Mouse (Mus musculus): ENCODE results near the gene Sppl2a.
"Not testable (repeated sequence)": the region's sequence is repeated elsewhere in the genome, so short reads cannot be mapped to it uniquely, and the experiment has no call there.

Gene Sppl2a

DNA sequence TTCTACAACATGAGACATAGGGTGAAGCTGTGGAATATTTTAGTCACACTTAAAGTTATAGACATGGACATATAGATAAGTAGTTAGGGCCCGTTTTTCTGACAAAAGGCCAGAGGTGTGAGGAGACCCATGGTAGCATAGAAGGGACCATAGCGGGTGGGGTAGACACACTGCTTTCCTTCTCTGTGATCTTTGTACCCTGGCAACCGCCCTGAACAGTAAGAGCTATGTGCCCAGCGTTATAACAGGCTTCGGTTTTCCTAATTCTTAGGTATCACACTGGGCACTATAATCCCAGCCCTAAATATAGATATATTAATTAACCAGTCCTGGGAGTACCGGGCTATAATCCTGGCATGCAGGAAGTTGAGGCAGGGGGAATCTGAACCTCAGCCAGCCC, 36.1 kb downstream of the Sppl2a start:
- in situ Hi-C loops (cut with MboI, MseI): no loop called here

- in situ Hi-C loops (cut with MboI, MseI): no loop called here
Measured at GRCm38 (mm10) chr2:126894245-126894644, 38.8 kb downstream of the Sppl2a start.

DNA sequence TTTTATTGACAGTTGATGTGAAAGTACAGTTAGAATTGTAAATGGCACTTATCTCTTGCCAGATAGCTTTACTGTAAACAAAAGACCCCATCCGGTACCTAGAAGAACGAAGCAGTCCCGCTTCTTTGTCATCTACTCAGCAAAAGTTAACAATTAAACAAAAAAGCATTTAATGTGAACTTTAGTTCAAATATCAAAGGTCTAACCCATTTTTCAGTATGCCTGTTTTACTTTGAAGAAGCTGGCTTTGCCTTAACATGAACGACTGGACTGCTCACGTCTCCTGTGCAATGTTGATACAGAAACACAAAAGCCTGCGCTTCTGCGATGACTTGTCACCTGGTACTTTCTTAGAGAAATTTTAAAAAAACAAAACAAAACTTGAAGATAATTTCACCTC, 40.7 kb downstream of the Sppl2a start:
- in situ Hi-C loops (cut with MboI, MseI): no loop called here

GRCm38 (mm10) chr2:126891743-126892142, 41.3 kb downstream of the Sppl2a start:
- in situ Hi-C loops (cut with MboI, MseI): no loop called here

DNA sequence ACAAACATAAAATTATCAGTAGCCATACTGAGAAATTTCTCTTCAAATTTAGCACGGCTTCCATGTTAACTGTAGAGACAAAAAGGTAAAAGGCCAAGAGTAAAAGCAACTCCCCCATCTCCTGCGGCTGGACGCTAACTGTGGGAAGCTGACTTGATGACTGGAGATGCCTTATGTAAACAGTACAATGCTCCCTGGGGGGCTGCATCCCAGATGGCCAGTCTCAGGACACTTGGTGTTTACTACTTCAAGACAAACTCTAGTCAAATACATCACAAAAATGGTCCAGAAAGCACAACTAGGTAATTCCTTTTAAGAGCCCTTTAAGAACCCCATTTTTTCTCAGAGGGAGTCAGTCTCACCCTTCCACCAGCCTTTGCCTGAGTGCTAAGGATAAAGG, 45.9 kb downstream of the Sppl2a start:
- in situ Hi-C loops (cut with MboI, MseI): no loop called here

DNA sequence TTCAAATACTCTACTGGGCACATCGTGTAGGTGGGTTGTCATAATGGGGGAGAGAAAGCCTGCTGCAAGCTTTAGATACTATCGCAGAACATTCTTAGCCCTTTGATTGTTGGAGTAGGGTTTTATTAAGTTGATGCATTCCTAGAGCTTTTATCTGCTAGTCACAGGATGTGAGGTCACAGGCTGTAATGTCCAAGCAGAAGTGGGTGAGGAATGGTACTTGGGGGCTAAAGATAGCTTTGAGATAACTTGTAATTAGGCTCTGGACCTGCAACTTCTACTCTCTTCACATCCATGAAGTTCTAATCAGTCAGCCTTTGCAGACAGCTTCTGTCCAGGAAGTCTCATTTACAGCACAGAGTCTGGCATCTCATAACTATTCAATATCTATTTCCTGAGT, 47.2 kb downstream of the Sppl2a start:
- in situ Hi-C loops (cut with MboI, MseI): no loop called here

- in situ Hi-C loops (cut with MboI, MseI): not testable (repeated sequence)
Measured at GRCm38 (mm10) chr2:126882711-126883110, 50.3 kb downstream of the Sppl2a start.

DNA sequence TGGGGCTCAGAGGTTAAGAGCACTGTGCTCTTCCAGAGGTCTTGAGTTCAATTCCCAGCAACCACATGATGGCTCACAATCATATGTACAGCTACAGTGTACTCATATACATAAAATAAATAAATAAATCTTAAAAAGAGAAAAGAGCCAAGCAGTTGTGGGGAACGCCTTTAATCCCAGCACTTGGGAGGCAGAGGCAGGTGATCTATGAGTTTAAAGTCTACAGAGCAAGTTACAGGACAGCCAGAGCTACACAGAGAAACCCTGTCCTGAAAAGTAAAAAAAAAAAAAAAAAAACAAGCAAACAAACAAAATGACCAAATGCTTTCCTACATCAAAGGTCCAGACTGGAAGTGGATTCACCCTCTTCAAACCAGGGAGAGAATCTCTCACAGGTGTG, 55.0 kb downstream of the Sppl2a start:
- in situ Hi-C loops (cut with MboI, MseI): no loop called here

DNA sequence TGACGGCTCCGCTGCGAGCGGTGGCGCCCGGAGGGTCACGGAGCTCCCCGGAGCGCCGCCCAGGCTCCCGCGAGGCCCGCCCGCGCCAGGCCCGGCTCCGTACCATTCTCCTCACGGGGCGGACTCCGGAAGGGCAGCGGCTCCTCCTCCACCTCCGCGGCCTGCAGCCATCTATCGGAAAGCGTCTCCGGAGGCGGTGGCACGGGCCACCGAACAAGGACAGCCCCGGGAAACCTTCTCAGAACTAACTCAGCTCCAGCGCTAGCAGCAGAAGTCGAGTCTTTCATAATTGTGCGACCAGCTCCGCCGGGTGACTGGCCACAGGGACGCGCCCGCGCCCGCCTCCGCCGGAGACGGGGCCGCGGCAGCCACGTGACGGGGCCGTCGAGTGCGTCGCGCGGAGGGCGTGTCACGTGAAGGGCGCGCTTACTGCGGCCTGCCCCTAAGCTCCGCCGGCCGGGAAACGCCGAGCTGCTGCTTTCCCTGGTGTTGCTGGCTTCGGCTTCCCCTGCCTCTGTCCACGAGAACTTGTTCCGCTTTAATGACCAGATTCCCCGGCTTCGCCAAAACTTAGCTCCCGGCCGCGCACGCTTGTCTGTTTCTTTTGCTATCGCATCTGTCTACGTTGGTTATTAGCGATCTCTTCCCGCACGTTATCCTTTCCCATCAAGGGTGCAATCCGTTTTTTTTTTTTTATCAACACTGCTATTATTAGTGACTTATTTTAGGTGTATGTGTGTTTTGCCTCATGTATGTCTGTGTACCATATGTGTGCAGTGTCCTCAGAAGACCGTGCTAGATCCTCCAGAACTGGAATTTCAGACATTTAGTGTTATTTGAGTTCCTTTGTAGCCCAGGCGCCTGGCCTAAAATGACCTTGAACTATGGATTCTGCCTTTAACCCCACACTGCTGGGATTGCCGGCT, 56.9 kb downstream of the Sppl2a start, which contains the start of gene Trpm7:
Gene Trpm7 (minus strand): TSS at position 360 of the 926 bp plus-strand sequence.
- in situ Hi-C loops (cut with MboI, MseI): no loop called here

- in situ Hi-C loops (cut with MboI, MseI): no loop called here
Measured at GRCm38 (mm10) chr2:126875516-126875835, 57.6 kb downstream of the Sppl2a start.

GRCm38 (mm10) chr2:126874809-126875515, 58.1 kb downstream of the Sppl2a start:
- in situ Hi-C loops (cut with MboI, MseI): no loop called here

DNA sequence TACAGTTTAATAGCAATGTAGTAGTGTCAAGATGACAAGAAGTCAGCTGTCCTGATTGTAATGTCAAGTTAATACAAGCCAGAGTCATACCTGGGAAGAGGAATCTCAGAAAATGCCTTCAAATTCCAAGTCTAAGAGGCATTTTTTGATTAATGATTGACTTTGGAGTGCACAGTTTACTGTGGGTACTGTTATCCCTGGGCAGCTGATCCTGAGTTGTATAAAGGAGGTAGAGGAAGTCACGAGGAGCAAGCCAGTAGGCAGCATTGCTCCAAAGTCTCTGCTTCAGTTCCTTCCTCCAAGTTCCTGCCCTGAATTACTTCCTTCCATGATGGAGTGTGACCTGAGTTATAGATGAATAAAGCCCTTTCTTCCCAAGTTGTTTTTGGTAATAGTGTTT, 66.7 kb downstream of the Sppl2a start:
- in situ Hi-C loops (cut with MboI, MseI): no loop called here

DNA sequence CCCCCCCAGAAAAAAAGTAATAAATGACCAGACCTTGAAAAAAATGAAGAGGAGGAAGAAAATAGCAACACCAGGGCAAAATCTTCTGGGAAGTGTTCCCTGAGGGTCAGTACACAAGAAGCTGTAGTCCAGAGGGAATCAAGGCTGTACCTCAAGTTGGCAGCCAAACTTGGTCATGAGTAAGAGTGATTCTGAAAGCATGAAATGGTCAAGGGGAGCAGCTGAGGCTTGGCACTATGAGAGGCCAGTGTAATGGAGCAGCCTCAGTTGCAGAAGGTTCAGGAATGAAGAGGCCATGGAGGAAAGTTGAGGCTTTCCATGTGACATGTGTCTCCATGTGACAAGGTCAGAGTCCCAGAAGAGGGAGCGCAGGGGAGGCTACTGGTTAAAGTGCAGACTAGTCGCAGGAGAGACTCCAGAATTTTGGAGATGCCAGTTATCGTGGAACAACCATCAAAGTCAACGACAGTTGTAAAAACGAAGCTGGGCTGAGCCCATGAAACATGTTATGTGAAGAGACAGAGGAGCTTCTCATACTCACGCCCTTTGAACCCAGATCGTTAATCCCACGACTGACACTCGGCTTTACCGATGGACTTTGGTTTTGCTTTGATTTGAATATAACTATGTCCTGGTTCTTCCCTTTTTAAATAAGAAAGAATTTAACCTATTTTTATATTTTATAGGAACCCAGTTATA, 67.4 kb downstream of the Sppl2a start:
- in situ Hi-C loops (cut with MboI, MseI): no loop called here

GRCm38 (mm10) chr2:126865026-126865425, 68.0 kb downstream of the Sppl2a start:
- in situ Hi-C loops (cut with MboI, MseI): no loop called here

- in situ Hi-C loops (cut with MboI, MseI): loop anchor here (25.0 kb wide), 1 partner anchor 168 kb away; the partner anchor contains the start of gene Ap4e1
Measured at GRCm38 (mm10) chr2:126844751-126845150, 88.3 kb downstream of the Sppl2a start.
